Mouse (Mus musculus) midbrain, postnatal 0 days (tissue): ENCODE data around the gene 3110082J24Rik. TPM values are rescaled to one million over a fixed set of nuclear protein-coding genes. Genes with fewer than 3 reads are reported as not detected.
"Not testable (repeated sequence)": the region's sequence is repeated elsewhere in the genome, so short reads cannot be mapped to it uniquely, and the experiment has no call there.

Experiments
- ATAC-seq: fragments of 200-750 bp; cut with Nextera tagmentation; 2 replicates; pipeline ENCODE4 v1.8.0; 2017; ENCODE audit warnings: moderate number of reproducible peaks, mild to moderate bottlenecking, moderate TSS enrichment, moderate library complexity; ENCODE audit not compliant: low FRiP score
- DNase-seq: peaks from one replicate; pipeline ENCODE4 v3.0.0-alpha.2; 2015; ENCODE audit warnings: low spot score
- H3K27ac ChIP-seq: fragments of 300-500 bp; sonication (generic); 2 replicates; pipeline ENCODE4 v1.5.1; 2014; ENCODE audit warnings: low read depth, mild to moderate bottlenecking, low read length, mixed read lengths
- H3K27me3 ChIP-seq: fragments of 300-500 bp; sonication (generic); 2 replicates; pipeline ENCODE4 v1.6.1; 2014; ENCODE audit warnings: low read length, control low read depth, mixed read lengths; ENCODE audit not compliant: insufficient read depth
- H3K36me3 ChIP-seq: fragments of 300-500 bp; sonication (generic); 2 replicates; pipeline ENCODE4 v1.6.1; 2014; ENCODE audit warnings: low read length, control low read depth, mixed read lengths; ENCODE audit not compliant: insufficient read depth
- H3K4me1 ChIP-seq: fragments of 300-500 bp; sonication (generic); 2 replicates; pipeline ENCODE4 v1.6.1; 2014; ENCODE audit warnings: mild to moderate bottlenecking, control low read depth, antibody characterized with exemption, low read length, mixed read lengths; ENCODE audit not compliant: insufficient read depth
- H3K4me2 ChIP-seq: fragments of 300-500 bp; sonication (generic); 2 replicates; pipeline ENCODE4 v1.6.1; 2014; ENCODE audit warnings: low read depth, mild to moderate bottlenecking, low read length, mixed read lengths; ENCODE audit not compliant: poor library complexity, severe bottlenecking
- H3K4me3 ChIP-seq: fragments of 300-500 bp; sonication (generic); 2 replicates; pipeline ENCODE4 v1.5.1; 2014; ENCODE audit warnings: low read depth, mild to moderate bottlenecking, low read length, moderate library complexity
- H3K9ac ChIP-seq: fragments of 300-500 bp; sonication (generic); replicated peaks from 2 replicates; pipeline ENCODE4 v1.6.1; 2014; ENCODE audit warnings: mild to moderate bottlenecking, low read length, moderate library complexity, mixed read lengths; ENCODE audit not compliant: poor library complexity, severe bottlenecking
- H3K9me3 ChIP-seq: fragments of 300-500 bp; sonication (generic); 2 replicates; pipeline ENCODE4 v1.6.1; 2016; ENCODE audit warnings: low read length, control low read depth
- CTCF ChIP-seq: IDR thresholded peaks from 2 replicates; pipeline ENCODE4 v1.5.1; 2016; ENCODE audit warnings: antibody characterized with exemption, mild to moderate bottlenecking
- WGBS: fragments of 180-500 bp; shearing (Covaris S2); extraction: QIAGEN DNeasy Blood & Tissue Kit; methylation state at CpG from one replicate; pipeline ENCODE4 v1.1.7; 2014; 5-methylcytosine and 5-hydroxymethylcytosine counted together
- polyA plus RNA-seq: library from polyadenylated mRNA; unstranded; fragments of >200 nt; fragmentation: Nextera tagmentation; extraction: Ambion mirVana; gene quantifications from 2 replicates; pipeline ENCODE4 v1.2.1, GENCODE M21; 2015
- total RNA-seq: library from RNA; depleted of rRNA; stranded (reverse); fragments of >200 nt; gene quantifications from 2 replicates; pipeline ENCODE4 v1.2.3, GENCODE M21; 2014

3110082J24Rik gene
- total and polyA plus RNA-seq, 2 experiments from 2014 or later = 2.6 to 4.3 TPM

- Histone ChIP-seq H3K27ac (no peak overlapping the region), H3K9me3 (no peaks in the 10 kb centered on the region), H3K9ac (no peak overlapping the region), H3K4me3 (no peak overlapping the region), H3K27me3 (no peaks in the 10 kb centered on the region), H3K36me3 (no peaks in the 10 kb centered on the region), H3K4me2 (no peak overlapping the region), H3K4me1 (no peaks in the 10 kb centered on the region)
- DNase-seq = no peak
- 67% methylated on average over 13 of the region's 13 CpGs for WGBS
- TF ChIP-seq CTCF = no peak
- no peak for ATAC-seq
Measured at GRCm38 (mm10) chr5:30092701-30093100, 13.2 kb downstream of the 3110082J24Rik start.

- DNase-seq (peak; percentile 86), ATAC-seq (peak; percentile 80)
- no peaks in the 10 kb centered on the region for H3K4me1 ChIP-seq
- 1% methylated on average over 45 of the region's 45 CpGs for WGBS
- peak within 1 kb of the TSS; percentile 57 for H3K4me2 ChIP-seq
- H3K9ac ChIP-seq = peak within 1 kb of the TSS; percentile 58
- H3K27ac ChIP-seq = peak within 1 kb of the TSS; percentile 38; the same call in 1 of the 2 replicates
- TF ChIP-seq CTCF = peak; percentile 40
- peak within 1 kb of the TSS; percentile 67 for H3K4me3 ChIP-seq
- no peaks in the 10 kb centered on the region for H3K27me3 ChIP-seq
- H3K9me3 ChIP-seq = no peaks in the 10 kb centered on the region
- no peaks in the 10 kb centered on the region; the same call in 1 of the 2 replicates for H3K36me3 ChIP-seq
Measured at GRCm38 (mm10) chr5:30072825-30073821, 32.8 kb downstream of the 3110082J24Rik start, which contains the start of gene Tyms. Gene Tyms, minus strand, starts transcription at chr5:30073617.

GRCm38 (mm10) chr5:30072377-30072776, 33.5 kb downstream of the 3110082J24Rik start:
- no peak overlapping the region for H3K9ac ChIP-seq
- no peak for TF ChIP-seq CTCF
- WGBS = 63% methylated on average over 3 of the region's 3 CpGs
- ATAC-seq (no peak), DNase-seq (no peak)
- no peaks in the 10 kb centered on the region; the same call in 1 of the 2 replicates for H3K36me3 ChIP-seq
- H3K4me2 ChIP-seq = peak overlapping the region; percentile 57
- H3K27ac ChIP-seq = no peak overlapping the region
- H3K27me3 ChIP-seq = no peaks in the 10 kb centered on the region
- H3K4me3 ChIP-seq = peak overlapping the region; percentile 67; the same call in 1 of the 2 replicates
- H3K9me3 ChIP-seq = no peaks in the 10 kb centered on the region
- no peaks in the 10 kb centered on the region for H3K4me1 ChIP-seq

DNA sequence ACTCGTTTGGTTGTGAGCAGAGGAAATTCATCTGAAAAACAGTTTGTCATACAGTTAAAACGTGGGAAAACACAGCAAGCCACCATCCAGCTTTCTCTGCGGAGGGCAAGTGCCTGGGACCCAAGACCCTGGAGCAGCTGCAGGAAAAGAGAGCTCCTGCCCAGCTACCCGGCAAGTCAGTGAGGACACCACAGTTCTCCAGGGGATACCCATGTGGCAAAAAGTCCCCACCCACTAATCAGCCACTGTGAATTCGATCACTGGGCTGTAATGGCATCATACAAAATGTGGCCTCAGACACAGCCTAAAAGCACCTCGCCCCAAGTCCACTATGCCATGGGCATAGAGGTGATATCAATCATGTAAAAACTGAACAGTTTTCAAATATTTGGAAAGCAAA, 34.2 kb downstream of the 3110082J24Rik start:
- H3K9me3 ChIP-seq = no peaks in the 10 kb centered on the region
- no peaks in the 10 kb centered on the region for H3K27me3 ChIP-seq
- no peak overlapping the region for H3K9ac ChIP-seq
- DNase-seq (no peak), ATAC-seq (no peak)
- no peaks in the 10 kb centered on the region for H3K4me1 ChIP-seq
- no peaks in the 10 kb centered on the region; the same call in 1 of the 2 replicates for H3K36me3 ChIP-seq
- TF ChIP-seq CTCF = no peak
- no peak overlapping the region for H3K4me3 ChIP-seq
- no peak overlapping the region for H3K27ac ChIP-seq
- no peak overlapping the region for H3K4me2 ChIP-seq
- 81% methylated on average over 6 of the region's 6 CpGs for WGBS

GRCm38 (mm10) chr5:30067726-30068125, 38.2 kb downstream of the 3110082J24Rik start:
- ATAC-seq (no peak), DNase-seq (no peak)
- H3K4me3 ChIP-seq = no peak overlapping the region
- no peaks in the 10 kb centered on the region for H3K9me3 ChIP-seq
- no peaks in the 10 kb centered on the region for H3K4me1 ChIP-seq
- no peak overlapping the region for H3K4me2 ChIP-seq
- H3K27ac ChIP-seq = no peak overlapping the region
- no peak overlapping the region for H3K9ac ChIP-seq
- WGBS = 75% methylated on average over 6 of the region's 6 CpGs
- peaks cover 7% of the 10 kb centered on the region for H3K36me3 ChIP-seq
- no peaks in the 10 kb centered on the region for H3K27me3 ChIP-seq
- TF ChIP-seq CTCF = no peak

DNA sequence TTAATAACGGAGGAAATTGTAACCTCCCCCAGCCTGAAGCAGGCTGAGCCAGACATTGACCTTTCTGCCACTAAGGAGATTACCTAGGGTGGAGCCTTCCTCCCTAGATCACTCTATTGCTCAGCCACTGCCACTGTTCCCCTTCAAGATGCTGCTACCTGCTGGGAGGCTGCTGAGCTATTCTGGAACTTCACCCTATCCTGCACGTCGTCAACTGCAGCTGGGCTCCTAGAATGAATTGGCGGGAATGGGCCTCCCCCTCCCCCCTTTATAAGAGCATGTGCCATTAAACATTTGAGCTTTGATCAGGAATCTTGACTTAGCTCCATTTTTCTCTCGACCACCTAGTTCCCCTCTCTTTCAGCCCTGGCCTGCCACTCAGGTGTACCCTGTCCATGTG, 46.3 kb downstream of the 3110082J24Rik start:
- H3K4me3 ChIP-seq, H3K27ac ChIP-seq, H3K9ac ChIP-seq, H3K9me3 ChIP-seq, H3K36me3 ChIP-seq, H3K4me1 ChIP-seq, ATAC-seq, DNase-seq, H3K4me2 ChIP-seq, H3K27me3 ChIP-seq: not testable (repeated sequence)
- 43% methylated on average over 5 of the region's 5 CpGs for WGBS
